17 mouse cellular contexts compared by ENCODE assay signal in genomic region chr3:144375725-144376412, GRCm38 (mm10).
"Had no signal": no experiment of that assay in that cellular context is flagged by ENCODE, and none has a peak within 500 bp of the region (broad histone marks: within the 10 kb centered on the region; RNA-seq: fewer than 3 reads in every experiment).

No protein-coding gene starts in this region.

- H3K4me3 ChIP-seq: kidney, embryonic 15.5 days; layer of hippocampus, adult 2 months; left cerebral cortex, adult 2 months; limb, embryonic 10.5 days; liver, embryonic 15.5 days; midbrain, embryonic 15.5 days; neural tube, embryonic 13.5 days; stomach, embryonic 15.5 days had no signal

- H3K9me3 ChIP-seq: kidney, embryonic 15.5 days; limb, embryonic 10.5 days; liver, embryonic 15.5 days; midbrain, embryonic 15.5 days; neural tube, embryonic 13.5 days; stomach, embryonic 15.5 days had no signal

- H3K27me3 ChIP-seq: kidney, embryonic 15.5 days; liver, embryonic 15.5 days; midbrain, embryonic 15.5 days; stomach, embryonic 15.5 days had no signal

- DNase-seq: kidney, adult 18-20 months; kidney, postnatal 4 days; lung, embryonic 14.5 days; lung, postnatal 10 days; lung, postnatal 4 days; right cerebral cortex, postnatal 14 days; thymus, adult 2 months; thymus, postnatal 25 days had no signal

- H3K27ac ChIP-seq: kidney, embryonic 15.5 days; layer of hippocampus, adult 2 months; left cerebral cortex, adult 2 months; liver, embryonic 15.5 days; midbrain, embryonic 15.5 days; neural tube, embryonic 13.5 days; stomach, embryonic 15.5 days had no signal

- H3K4me2 ChIP-seq: kidney, embryonic 15.5 days; liver, embryonic 11.5 days; liver, embryonic 15.5 days; lung, embryonic 14.5 days; midbrain, embryonic 15.5 days; neural tube, embryonic 13.5 days; stomach, embryonic 15.5 days had no signal

- ATAC-seq: midbrain, embryonic 15.5 days had no signal

- H3K36me3 ChIP-seq: kidney, embryonic 15.5 days; limb, embryonic 10.5 days; liver, embryonic 15.5 days; midbrain, embryonic 15.5 days; neural tube, embryonic 13.5 days; stomach, embryonic 15.5 days had no signal

- H3K9ac ChIP-seq: kidney, embryonic 15.5 days; liver, embryonic 15.5 days; lung, embryonic 14.5 days; midbrain, embryonic 15.5 days; neural tube, embryonic 13.5 days; stomach, embryonic 15.5 days had no signal

- H3K4me1 ChIP-seq: stomach, embryonic 15.5 days had no signal
